Mouse (Mus musculus): ENCODE data around the gene 2900011O08Rik.

DNA sequence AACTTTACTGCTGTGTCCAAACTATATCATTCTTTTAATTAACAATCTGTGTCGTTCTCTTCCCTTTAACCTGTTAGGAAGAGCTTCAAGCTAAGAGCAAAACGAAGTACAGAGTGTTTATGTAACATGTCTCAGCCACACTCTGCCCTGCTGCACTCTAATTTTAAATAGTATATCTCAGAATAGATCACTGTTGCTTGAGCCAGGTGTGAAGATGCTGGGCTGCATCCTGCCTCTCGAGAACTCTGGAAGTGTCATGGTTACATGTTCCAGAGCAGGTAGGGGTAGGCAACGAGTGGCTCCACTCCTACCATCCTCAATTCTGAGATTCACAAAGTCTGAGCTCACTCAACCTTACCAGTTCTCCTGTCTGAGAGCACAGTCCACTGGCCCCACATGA, 70.3 kb downstream of the 2900011O08Rik start:
- TF ChIP-seq POLR2A (IDR thresholded peaks at IDR 0.05; ENCODE audit: control insufficient read depth, extremely low read depth, insufficient read depth, low read length, poor library complexity) (no peak), CTCF (IDR thresholded peaks at IDR 0.05; ENCODE audit: borderline replicate concordance, control insufficient read depth, extremely low read depth, insufficient read depth, low read length, poor library complexity) (no peak)
